Mouse (Mus musculus) spleen, adult 2 months (tissue): ENCODE results near the gene Osgin1. TPM values are rescaled to one million over a fixed set of nuclear protein-coding genes. Genes with fewer than 3 reads are reported as not detected.

Source experiments
- DNase-seq, 2 experiments: peaks; one replicate each; pipeline versions ENCODE4 v3.0.0 to v3.0.0-alpha.2; 2012 to 2021; ENCODE audit warnings: low spot score in 2 of 2, low read depth in 1 of 2
- H3K27ac ChIP-seq: fragments of 200-500 bp; 2 replicates; pipeline ENCODE4 v1.5.1; 2012; ENCODE audit warnings: low read length, inconsistent platforms; ENCODE audit not compliant: insufficient read depth
- H3K27me3 ChIP-seq: fragments of 200-500 bp; 2 replicates; pipeline ENCODE4 v1.6.1; 2012; ENCODE audit warnings: mild to moderate bottlenecking, moderate library complexity, low read length, inconsistent platforms; ENCODE audit not compliant: control insufficient read depth, insufficient read depth
- H3K36me3 ChIP-seq: fragments of 200-500 bp; 2 replicates; pipeline ENCODE4 v1.6.1; 2012; ENCODE audit warnings: mild to moderate bottlenecking, low read length, inconsistent platforms; ENCODE audit not compliant: control insufficient read depth, insufficient read depth
- H3K4me1 ChIP-seq: fragments of 200-500 bp; 2 replicates; pipeline ENCODE4 v1.6.1; 2011; ENCODE audit warnings: inconsistent platforms; ENCODE audit not compliant: control insufficient read depth, insufficient read depth, insufficient read length
- H3K4me3 ChIP-seq: fragments of 200-500 bp; 2 replicates; pipeline ENCODE4 v1.5.1; 2011; ENCODE audit warnings: mild to moderate bottlenecking, inconsistent platforms; ENCODE audit not compliant: insufficient read depth, insufficient read length; ENCODE audit errors: extremely low read depth
- CTCF ChIP-seq: fragments of 200-500 bp; IDR thresholded peaks from 2 replicates; pipeline ENCODE4 v1.5.1; 2011; ENCODE audit warnings: mild to moderate bottlenecking, inconsistent platforms; ENCODE audit not compliant: insufficient read depth, insufficient read length, insufficient replicate concordance; ENCODE audit errors: extremely low read depth
- POLR2A ChIP-seq: fragments of 200-500 bp; IDR thresholded peaks from 2 replicates; pipeline ENCODE4 v1.6.1; 2011; ENCODE audit warnings: low read depth, low read length, inconsistent platforms
- WGBS: fragments of 180-500 bp; shearing (Covaris S2); methylation state at CpG from one replicate; pipeline ENCODE4 v1.1.7; 2018; 5-methylcytosine and 5-hydroxymethylcytosine counted together
- polyA plus RNA-seq: library from polyadenylated mRNA; depleted of rRNA; stranded (reverse); fragments of >200 nt; gene quantifications from 2 replicates; pipeline ENCODE4 v1.2.3, GENCODE M21; 2012

Gene Osgin1
- polyA plus RNA-seq, 1 experiment = 15.6 TPM

- 47% methylated on average over 10 of the region's 10 CpGs for WGBS
- Histone ChIP-seq H3K36me3 (peaks cover 23% of the 10 kb centered on the region), H3K4me1 (peaks cover 11% of the 10 kb centered on the region; the same call in 1 of the 2 replicates), H3K27ac (no peak overlapping the region), H3K4me3 (no peak overlapping the region), H3K27me3 (no peaks in the 10 kb centered on the region)
- TF ChIP-seq POLR2A = no peak
- no peak for TF ChIP-seq CTCF
- DNase-seq = no peak
These were observed 21.7 kb upstream of the Osgin1 start for GRCm38 (mm10) chr8:119412037-119412734.

DNA sequence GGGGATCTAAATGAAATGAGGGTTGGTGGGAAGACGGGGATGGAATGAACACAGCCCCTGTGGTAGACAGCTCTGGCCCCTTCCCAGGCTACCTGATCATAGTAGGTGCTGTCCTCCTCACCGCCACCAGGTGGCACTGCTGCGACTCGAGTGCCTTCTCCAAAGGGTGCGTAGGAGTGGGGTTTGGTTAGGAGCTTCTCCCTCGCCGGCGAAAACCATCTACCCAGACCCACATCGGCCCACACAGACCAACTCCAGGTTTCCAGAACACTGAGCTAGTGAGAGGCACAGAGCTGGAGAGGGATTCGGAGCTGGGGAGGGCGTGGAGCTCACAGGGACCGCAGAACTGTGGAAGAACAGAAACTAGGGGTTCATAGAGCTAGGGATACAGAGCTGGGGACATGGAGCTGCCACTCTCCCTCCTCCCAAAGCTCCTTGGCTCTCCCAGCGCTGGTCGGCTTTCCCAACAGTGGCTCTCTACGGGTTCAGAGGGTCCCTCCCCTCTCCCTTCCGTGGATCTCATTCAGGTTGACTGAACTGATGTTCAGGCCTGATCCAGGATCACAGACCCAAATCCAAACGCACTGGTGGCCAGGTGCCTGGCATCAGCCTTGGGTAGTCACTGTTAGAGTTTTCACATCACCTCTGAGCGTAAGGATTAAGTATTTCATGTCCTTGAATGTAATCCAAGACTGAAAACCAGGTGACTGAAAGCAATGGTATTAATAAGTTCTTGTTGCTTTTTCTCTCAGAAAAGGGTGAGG is 21.0 kb upstream of the Osgin1 start:
- no peak for TF ChIP-seq POLR2A
- TF ChIP-seq CTCF = peak; percentile 98
- no peak overlapping the region for H3K4me3 ChIP-seq

DNA sequence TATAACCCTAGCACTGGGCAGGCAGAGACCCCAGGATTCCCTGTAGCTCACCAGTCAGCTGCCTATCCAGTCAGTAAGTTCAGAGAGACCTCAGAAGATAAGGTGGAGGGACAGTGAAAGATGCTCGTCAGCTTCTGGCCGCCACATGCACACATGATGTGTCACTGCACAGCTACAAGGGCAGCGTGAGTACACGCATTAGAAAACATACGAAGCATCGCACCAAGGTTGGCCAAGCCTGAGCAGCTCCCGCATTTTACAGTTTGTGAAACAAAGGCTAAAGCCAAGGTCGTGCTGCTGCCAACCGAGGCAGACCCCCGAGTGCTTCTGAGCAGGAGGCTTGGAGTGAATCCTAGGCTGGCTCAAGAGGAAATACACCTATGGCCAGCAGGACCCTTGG is 20.3 kb upstream of the Osgin1 start:
- H3K36me3 ChIP-seq = peaks cover 15% of the 10 kb centered on the region
- no peak overlapping the region for H3K4me3 ChIP-seq
- WGBS = 92% methylated on average over 10 of the region's 10 CpGs
- no peaks in the 10 kb centered on the region for H3K27me3 ChIP-seq
- TF ChIP-seq POLR2A = no peak
- no peak for TF ChIP-seq CTCF
- no peak overlapping the region for H3K27ac ChIP-seq
- H3K4me1 ChIP-seq = peaks cover 15% of the 10 kb centered on the region; the same call in 1 of the 2 replicates
- no peak for DNase-seq

More for the DNA sequence above, 21.0 kb upstream of the Osgin1 start:
- peak; percentile 47 to 73 for DNase-seq
- H3K27ac ChIP-seq = no peak overlapping the region; the same call in 1 of the 2 replicates
- H3K36me3 ChIP-seq = peaks cover 20% of the 10 kb centered on the region
- H3K4me1 ChIP-seq = peaks cover 15% of the 10 kb centered on the region; the same call in 1 of the 2 replicates
- H3K27me3 ChIP-seq = no peaks in the 10 kb centered on the region
- 21% methylated on average over 18 of the region's 18 CpGs for WGBS

DNA sequence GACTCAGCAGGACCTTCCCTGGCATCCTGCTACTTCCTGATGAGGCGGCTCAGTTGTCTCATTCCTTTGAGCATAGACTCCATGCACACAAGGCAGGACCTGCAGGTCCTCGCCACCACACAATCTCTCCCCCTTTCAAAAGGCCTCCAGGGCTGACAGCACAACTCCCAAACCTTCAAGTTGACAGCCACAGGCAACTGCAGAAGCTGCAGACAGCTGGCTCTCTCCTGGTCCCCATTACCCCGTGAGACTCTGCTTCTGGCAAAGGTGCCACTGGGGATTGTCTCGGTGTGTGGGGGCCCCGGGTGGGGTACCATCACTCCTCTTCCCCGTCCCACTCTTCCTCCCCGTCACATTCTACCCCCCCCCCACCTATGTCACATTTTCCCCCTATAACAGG is 13.6 kb upstream of the Osgin1 start:
- Histone ChIP-seq H3K27me3 (no peaks in the 10 kb centered on the region), H3K27ac (no peak overlapping the region), H3K4me3 (no peak overlapping the region), H3K4me1 (peaks cover 50% of the 10 kb centered on the region), H3K36me3 (no peaks in the 10 kb centered on the region)
- WGBS = 73% methylated on average over 7 of the region's 7 CpGs
- no peak for DNase-seq
- TF ChIP-seq CTCF (no peak), POLR2A (no peak)

GRCm38 (mm10) chr8:119421603-119422122 is 12.3 kb upstream of the Osgin1 start:
- Histone ChIP-seq H3K27me3 (no peaks in the 10 kb centered on the region), H3K27ac (peak overlapping the region; percentile 55; the same call in 1 of the 2 replicates), H3K36me3 (no peaks in the 10 kb centered on the region), H3K4me3 (no peak overlapping the region), H3K4me1 (peaks cover 62% of the 10 kb centered on the region)
- 32% methylated on average over 9 of the region's 9 CpGs for WGBS
- DNase-seq = no peak
- TF ChIP-seq POLR2A (no peak), CTCF (no peak)

DNA sequence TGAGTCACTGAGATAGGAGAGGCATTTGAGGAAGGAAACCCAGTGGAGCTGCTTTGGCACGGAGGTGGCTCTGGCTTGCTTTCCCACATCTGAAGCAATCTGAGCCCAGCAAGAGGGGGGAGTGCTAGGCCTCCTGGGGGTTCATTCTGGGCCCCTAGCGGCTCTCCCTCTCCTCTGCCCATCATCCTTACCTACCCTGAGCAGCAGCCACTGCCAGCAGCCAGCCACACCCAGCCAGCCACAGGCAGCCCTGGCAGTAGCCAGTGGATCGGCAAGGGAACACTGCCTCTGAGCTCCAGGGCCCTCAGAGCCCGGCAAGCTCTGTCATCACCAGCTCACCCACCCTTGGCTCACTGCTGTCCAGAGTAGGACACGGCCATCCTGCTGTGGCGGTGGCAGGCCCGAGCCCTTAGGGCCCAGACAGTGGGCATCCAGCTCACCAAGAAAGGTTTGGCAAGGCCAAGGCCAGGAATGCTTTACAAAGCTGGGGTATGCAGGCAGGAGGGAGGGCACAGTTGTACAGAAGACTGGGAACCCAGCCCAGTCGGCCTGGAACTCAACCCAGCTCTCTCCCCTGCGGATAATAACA is 11.7 kb upstream of the Osgin1 start:
- no peaks in the 10 kb centered on the region for H3K27me3 ChIP-seq
- H3K36me3 ChIP-seq = no peaks in the 10 kb centered on the region
- peaks cover 57% of the 10 kb centered on the region for H3K4me1 ChIP-seq
- no peak for DNase-seq
- 31% methylated on average over 9 of the region's 9 CpGs for WGBS
- H3K4me3 ChIP-seq = no peak overlapping the region
- TF ChIP-seq POLR2A = no peak
- TF ChIP-seq CTCF = no peak
- H3K27ac ChIP-seq = peak overlapping the region; percentile 55
